Mouse (Mus musculus) monocyte, adult 5-6 weeks (primary cell): ENCODE data around the gene Klhl26. TPM values are rescaled to one million over a fixed set of nuclear protein-coding genes. Genes with fewer than 3 reads are reported as not detected.
A peak's percentile ranks its signal among the peaks of the same experiment; 100 is the strongest.
"Not testable (repeated sequence)": the region's sequence is repeated elsewhere in the genome, so short reads cannot be mapped to it uniquely, and the experiment has no call there.

Experiments
- ATAC-seq: fragments of 153-309, 156-312 bp; replicated peaks from 2 replicates; pipeline ENCODE4 v1.8.0; 2017; ENCODE audit warnings: mild to moderate bottlenecking; ENCODE audit not compliant: low TSS enrichment, insufficient number of reproducible peaks, severe bottlenecking, poor library complexity, low FRiP score
- total RNA-seq: library from RNA; stranded (forward); fragments of 200-1000, 200-491, 200-594 nt; gene quantifications from 3 replicates; pipeline ENCODE4 v1.2.3, GENCODE M21; 2017

Klhl26 gene
- total RNA-seq: 3.3 to 8.3 TPM (median 3.4 TPM) in 3 replicates

- ATAC-seq: peak; percentile 97
These were observed at the start of gene Klhl26 for GRCm38 (mm10) chr8:70476333-70477268. Gene Klhl26, minus strand, starts transcription at chr8:70476968.

GRCm38 (mm10) chr8:70522592-70523403 is 46.0 kb upstream of the Klhl26 start:
- peak; percentile 93 for ATAC-seq

GRCm38 (mm10) chr8:70519606-70520005 is 42.8 kb upstream of the Klhl26 start:
- ATAC-seq: no peak

GRCm38 (mm10) chr8:70519043-70519442 is 42.3 kb upstream of the Klhl26 start:
- ATAC-seq: no peak

- ATAC-seq: no peak
These were observed 41.3 kb upstream of the Klhl26 start for GRCm38 (mm10) chr8:70517940-70518643.

GRCm38 (mm10) chr8:70513441-70513840 is 36.7 kb upstream of the Klhl26 start:
- no peak for ATAC-seq

- no peak for ATAC-seq
These were observed 35.6 kb upstream of the Klhl26 start for GRCm38 (mm10) chr8:70512253-70512903.

GRCm38 (mm10) chr8:70511770-70512169 is 35.0 kb upstream of the Klhl26 start:
- no peak for ATAC-seq

GRCm38 (mm10) chr8:70511174-70511573 is 34.4 kb upstream of the Klhl26 start:
- ATAC-seq: not testable (repeated sequence)

GRCm38 (mm10) chr8:70510228-70510915 is 33.6 kb upstream of the Klhl26 start, which contains the start of gene Uba52:
Gene Uba52, minus strand, starts transcription at chr8:70510801.
- peak; percentile 75 for ATAC-seq

GRCm38 (mm10) chr8:70509281-70509952 is 32.6 kb upstream of the Klhl26 start:
- no peak for ATAC-seq

- ATAC-seq: no peak
These were observed 30.2 kb upstream of the Klhl26 start for GRCm38 (mm10) chr8:70507027-70507393.

GRCm38 (mm10) chr8:70506328-70507026 is 29.7 kb upstream of the Klhl26 start, which contains the start of gene Rex1bd:
Gene Rex1bd, minus strand, starts transcription at chr8:70506752.
- peak; percentile 38 for ATAC-seq

- no peak for ATAC-seq
These were observed 29.0 kb upstream of the Klhl26 start for GRCm38 (mm10) chr8:70505698-70506327.

GRCm38 (mm10) chr8:70504851-70505250 is 28.1 kb upstream of the Klhl26 start:
- peak; percentile 40 for ATAC-seq

- ATAC-seq: no peak
These were observed 27.5 kb upstream of the Klhl26 start for GRCm38 (mm10) chr8:70504291-70504716.
